Mouse (Mus musculus) intestine, embryonic 15.5 days (tissue): ENCODE measurements at regions not wholly inside any gene's neighbourhood (a gene's known extent, or its start where the extent isn't known, plus 50 kb on each side); places are given as distances from the start of the nearest gene placed in this dataset.

Experiments used
- ATAC-seq: fragments of 200-750 bp; cut with Nextera tagmentation; 2 replicates; pipeline ENCODE4 v1.8.0; 2017; ENCODE audit warnings: moderate TSS enrichment, moderate library complexity
- H3K27ac ChIP-seq: fragments of 300-500 bp; sonication (generic); 2 replicates; pipeline ENCODE4 v1.5.1; 2015; ENCODE audit warnings: mild to moderate bottlenecking, inconsistent platforms
- H3K27me3 ChIP-seq: fragments of 300-500 bp; sonication (generic); replicated peaks from 2 replicates; pipeline ENCODE4 v1.6.1; 2015; ENCODE audit warnings: inconsistent platforms
- H3K36me3 ChIP-seq: fragments of 300-500 bp; sonication (generic); 2 replicates; pipeline ENCODE4 v1.6.1; 2015; ENCODE audit warnings: inconsistent platforms
- H3K4me1 ChIP-seq: fragments of 300-500 bp; sonication (generic); replicated peaks from 2 replicates; pipeline ENCODE4 v1.6.1; 2015; ENCODE audit warnings: inconsistent platforms
- H3K4me2 ChIP-seq: fragments of 300-500 bp; sonication (generic); replicated peaks from 2 replicates; pipeline ENCODE4 v1.6.1; 2015; ENCODE audit warnings: mild to moderate bottlenecking, inconsistent platforms
- H3K4me3 ChIP-seq: fragments of 300-500 bp; sonication (generic); replicated peaks from 2 replicates; pipeline ENCODE4 v1.5.1; 2015; ENCODE audit warnings: inconsistent platforms
- H3K9ac ChIP-seq: fragments of 300-500 bp; sonication (generic); 2 replicates; pipeline ENCODE4 v1.6.1; 2015; ENCODE audit warnings: inconsistent platforms
- H3K9me3 ChIP-seq: fragments of 300-500 bp; sonication (generic); 2 replicates; pipeline ENCODE4 v1.6.1; 2016; ENCODE audit warnings: inconsistent platforms
- WGBS: fragments of 180-500 bp; shearing (Covaris S2); methylation state at CpG from one replicate; pipeline ENCODE4 v1.1.7; 2015; 5-methylcytosine and 5-hydroxymethylcytosine counted together

DNA sequence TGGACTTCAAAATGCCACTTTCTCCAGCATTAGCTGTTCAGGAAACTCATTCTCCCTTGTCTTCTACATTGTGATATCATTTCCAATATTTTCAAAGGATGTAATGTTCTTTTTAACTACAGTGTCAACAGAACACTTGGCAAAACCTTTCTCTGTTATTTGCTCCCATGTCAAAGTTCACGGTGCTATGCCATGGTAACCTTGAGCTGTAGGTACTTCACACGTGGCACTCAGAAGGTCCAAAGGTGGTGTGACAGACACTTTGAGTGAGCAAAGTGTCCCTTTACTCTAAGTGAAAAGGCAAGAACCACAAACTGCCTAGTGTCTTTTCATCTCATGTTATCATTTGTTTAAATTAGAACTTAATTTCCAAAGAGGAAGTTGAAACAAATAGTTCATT is 53.3 kb upstream of the Tram2 start:
- Histone ChIP-seq H3K9ac (no peak overlapping the region), H3K27me3 (no peaks in the 10 kb centered on the region), H3K27ac (no peak overlapping the region), H3K36me3 (no peaks in the 10 kb centered on the region), H3K4me2 (no peak overlapping the region), H3K9me3 (no peaks in the 10 kb centered on the region), H3K4me1 (no peaks in the 10 kb centered on the region), H3K4me3 (no peak overlapping the region)
- no peak for ATAC-seq
- 65% methylated on average over 2 of the region's 2 CpGs for WGBS

DNA sequence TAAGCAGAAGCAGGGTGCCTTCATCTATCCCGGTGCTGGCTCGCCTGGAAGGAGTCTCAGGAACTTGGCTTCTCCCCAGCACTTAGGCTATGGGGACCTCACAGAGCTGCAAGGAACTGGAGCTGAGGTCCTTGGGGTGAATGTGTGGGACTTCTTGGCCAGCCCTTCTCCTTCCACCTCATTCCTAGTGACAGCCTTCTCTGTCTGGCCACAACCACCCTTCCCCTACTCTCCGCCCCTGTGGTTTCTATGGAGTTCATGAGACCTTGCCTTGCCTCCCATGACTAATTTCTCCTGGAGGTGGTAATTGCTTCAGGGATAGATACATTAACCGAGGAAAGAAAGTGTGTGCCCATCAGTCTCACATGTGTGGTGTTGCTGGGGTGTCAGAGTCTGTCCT is 67.9 kb upstream of the Tram2 start:
- ATAC-seq: no peak
- H3K27me3 ChIP-seq: no peaks in the 10 kb centered on the region
- no peaks in the 10 kb centered on the region for H3K9me3 ChIP-seq
- no peaks in the 10 kb centered on the region for H3K4me1 ChIP-seq
- H3K27ac ChIP-seq: no peak overlapping the region
- no peak overlapping the region for H3K4me2 ChIP-seq
- H3K4me3 ChIP-seq: no peak overlapping the region
- WGBS: 77% methylated on average over 4 of the region's 4 CpGs
- no peak overlapping the region for H3K9ac ChIP-seq
- no peaks in the 10 kb centered on the region for H3K36me3 ChIP-seq

DNA sequence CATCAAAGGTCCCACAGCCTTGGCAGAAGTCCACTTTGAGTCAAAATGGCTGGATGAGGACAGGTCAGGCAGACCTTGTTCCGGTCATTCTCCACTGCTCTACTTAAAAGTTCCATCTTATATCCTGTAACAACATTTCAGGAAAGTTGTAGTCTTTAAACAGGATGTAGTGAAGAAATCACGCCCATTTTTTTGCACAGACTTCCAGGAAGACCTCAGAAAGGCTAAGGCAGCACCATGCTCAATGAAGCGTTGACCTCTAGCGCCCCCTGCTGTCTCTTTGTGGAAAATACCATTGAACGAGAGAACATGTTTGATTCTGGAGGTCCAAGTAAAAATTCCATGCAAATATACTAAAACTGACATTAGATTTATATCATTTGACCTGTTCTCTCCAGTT is 56.6 kb upstream of the Tmem14a start:
- Histone ChIP-seq H3K4me1 (no peaks in the 10 kb centered on the region), H3K27ac (no peak overlapping the region), H3K9me3 (no peaks in the 10 kb centered on the region), H3K36me3 (no peaks in the 10 kb centered on the region), H3K9ac (no peak overlapping the region), H3K4me2 (no peak overlapping the region), H3K27me3 (0 out of 2 replicates have a peak, but pooled peaks cover 6% of the 10 kb centered on the region), H3K4me3 (no peak overlapping the region)
- 0 out of 2 replicates have a peak, but pooled peaks have one; percentile 24 for ATAC-seq
- 18% methylated on average over 5 of the region's 5 CpGs for WGBS

DNA sequence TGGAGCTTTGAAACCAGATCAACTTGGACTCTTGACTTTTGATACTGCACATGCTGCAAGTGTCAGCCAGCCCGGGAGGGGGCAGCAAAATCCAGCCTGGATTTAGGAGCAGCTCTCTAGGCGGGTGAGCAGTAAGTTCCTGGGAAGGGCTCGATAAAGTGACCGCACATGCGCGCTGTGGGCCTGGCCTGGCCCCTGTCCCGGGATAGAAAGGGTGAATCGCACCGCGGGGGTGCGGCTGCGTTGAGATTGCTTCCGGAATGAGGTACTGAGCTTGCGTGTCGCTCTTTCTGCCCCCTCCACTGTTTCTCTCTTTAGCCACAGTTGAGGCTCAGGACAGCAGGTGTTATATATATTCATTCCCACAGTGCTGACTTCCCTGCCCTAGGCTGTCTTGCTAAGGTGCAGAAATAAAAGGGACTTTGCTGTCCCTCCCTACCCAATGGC is 52.1 kb upstream of the Tmem14a start:
- no peaks in the 10 kb centered on the region for H3K36me3 ChIP-seq
- H3K4me3 ChIP-seq: peak overlapping the region; percentile 40
- 0 out of 2 replicates have a peak, but pooled peaks cover 3% of the 10 kb centered on the region for H3K4me1 ChIP-seq
- WGBS: under 1% methylated on average over 15 of the region's 15 CpGs
- ATAC-seq: peak; percentile 99
- H3K9me3 ChIP-seq: no peaks in the 10 kb centered on the region
- H3K27ac ChIP-seq: 0 out of 2 replicates have a peak overlapping the region, but pooled peaks have one; percentile 13
- peak overlapping the region; percentile 26; the same call in 1 of the 2 replicates for H3K9ac ChIP-seq
- H3K4me2 ChIP-seq: peak overlapping the region; percentile 79
- H3K27me3 ChIP-seq: 0 out of 2 replicates have a peak, but pooled peaks cover 6% of the 10 kb centered on the region

DNA sequence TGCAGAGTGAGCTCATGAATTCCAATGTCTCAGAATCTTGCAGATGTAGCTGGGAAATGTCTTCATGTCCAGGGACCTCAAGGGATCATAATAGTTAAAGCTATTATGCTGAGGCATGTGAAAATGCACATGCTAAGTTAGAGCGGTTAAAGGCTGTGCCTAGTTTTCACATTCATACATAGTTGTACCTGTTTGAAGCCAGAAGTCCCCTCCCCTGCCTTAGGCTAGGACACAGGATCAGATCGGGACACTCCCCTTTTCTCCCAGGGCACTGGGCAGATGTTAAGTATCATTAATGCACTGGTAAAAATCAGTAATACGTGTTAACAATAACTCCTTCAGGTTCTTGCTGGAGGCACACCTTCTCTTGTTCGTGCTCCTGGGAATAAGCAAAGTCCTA is 51.6 kb upstream of the Tmem14a start:
- Histone ChIP-seq H3K27ac (0 out of 2 replicates have a peak overlapping the region, but pooled peaks have one; percentile 13), H3K9ac (0 out of 2 replicates have a peak overlapping the region, but pooled peaks have one; percentile 26), H3K36me3 (no peaks in the 10 kb centered on the region), H3K9me3 (no peaks in the 10 kb centered on the region), H3K4me1 (0 out of 2 replicates have a peak, but pooled peaks cover 3% of the 10 kb centered on the region), H3K4me2 (peak overlapping the region; percentile 79), H3K27me3 (0 out of 2 replicates have a peak, but pooled peaks cover 6% of the 10 kb centered on the region), H3K4me3 (peak overlapping the region; percentile 40)
- peak; percentile 69 for ATAC-seq
- 63% methylated on average over 4 of the region's 4 CpGs for WGBS
